Mouse (Mus musculus) heart, postnatal 0 days (tissue): ENCODE measurements around the gene Ndufb10. TPM values are rescaled to one million over a fixed set of nuclear protein-coding genes. Genes with fewer than 3 reads are reported as not detected.

Source experiments
- ATAC-seq: fragments of 200-750 bp; cut with Nextera tagmentation; 2 replicates; pipeline ENCODE4 v1.8.0; 2017; ENCODE audit warnings: low read depth, moderate number of reproducible peaks, moderate library complexity; ENCODE audit not compliant: insufficient read depth
- DNase-seq: peaks from one replicate; pipeline ENCODE4 v3.0.0-alpha.2; 2016; ENCODE audit warnings: low spot score
- H3K27ac ChIP-seq: fragments of 300-500 bp; sonication (generic); 2 replicates; pipeline ENCODE4 v1.5.1; 2014; ENCODE audit warnings: low read depth, mild to moderate bottlenecking
- H3K27me3 ChIP-seq: fragments of 300-500 bp; sonication (generic); 2 replicates; pipeline ENCODE4 v1.6.1; 2014; ENCODE audit warnings: low read length, mixed read lengths; ENCODE audit not compliant: control insufficient read depth, insufficient read depth
- H3K36me3 ChIP-seq: fragments of 300-500 bp; sonication (generic); replicated peaks from 2 replicates; pipeline ENCODE4 v1.6.1; 2014; ENCODE audit warnings: low read length, mixed read lengths; ENCODE audit not compliant: control insufficient read depth, insufficient read depth
- H3K4me1 ChIP-seq: fragments of 300-500 bp; sonication (generic); 2 replicates; pipeline ENCODE4 v1.6.1; 2014; ENCODE audit warnings: antibody characterized with exemption; ENCODE audit not compliant: control insufficient read depth, insufficient read depth
- H3K4me2 ChIP-seq: fragments of 300-500 bp; sonication (generic); 2 replicates; pipeline ENCODE4 v1.6.1; 2014; ENCODE audit warnings: low read depth, mild to moderate bottlenecking, low read length, moderate library complexity
- H3K4me3 ChIP-seq: fragments of 300-500 bp; sonication (generic); 2 replicates; pipeline ENCODE4 v1.5.1; 2014; ENCODE audit warnings: low read depth, low read length
- H3K9ac ChIP-seq: fragments of 300-500 bp; sonication (generic); replicated peaks from 2 replicates; pipeline ENCODE4 v1.6.1; 2014; ENCODE audit warnings: low read depth, low read length, mixed read lengths
- H3K9me3 ChIP-seq: fragments of 300-500 bp; sonication (generic); replicated peaks from 2 replicates; pipeline ENCODE4 v1.6.1; 2016; ENCODE audit warnings: low read length; ENCODE audit not compliant: control insufficient read depth
- CTCF ChIP-seq: IDR thresholded peaks from 2 replicates; pipeline ENCODE4 v1.5.1; 2016; ENCODE audit warnings: antibody characterized with exemption, control low read depth, low read depth
- EP300 ChIP-seq: IDR thresholded peaks from 2 replicates; pipeline ENCODE4 v1.6.1; 2016; ENCODE audit warnings: antibody characterized with exemption, low read depth
- WGBS: fragments of 180-500 bp; shearing (Covaris S2); extraction: QIAGEN DNeasy Blood & Tissue Kit; methylation state at CpG from one replicate; pipeline ENCODE4 v1.1.7; 2014; 5-methylcytosine and 5-hydroxymethylcytosine counted together
- polyA plus RNA-seq: library from polyadenylated mRNA; unstranded; fragments of >200 nt; fragmentation: Nextera tagmentation; extraction: Ambion mirVana; gene quantifications from 2 replicates; pipeline ENCODE4 v1.2.1, GENCODE M21; 2015
- total RNA-seq: library from RNA; depleted of rRNA; stranded (reverse); fragments of >200 nt; gene quantifications from 2 replicates; pipeline ENCODE4 v1.2.3, GENCODE M21; 2014; ENCODE audit warnings: low replicate concordance

The Ndufb10 gene
- total and polyA plus RNA-seq, 2 experiments from 2014 or later, result 667 to 1,293 TPM

DNA sequence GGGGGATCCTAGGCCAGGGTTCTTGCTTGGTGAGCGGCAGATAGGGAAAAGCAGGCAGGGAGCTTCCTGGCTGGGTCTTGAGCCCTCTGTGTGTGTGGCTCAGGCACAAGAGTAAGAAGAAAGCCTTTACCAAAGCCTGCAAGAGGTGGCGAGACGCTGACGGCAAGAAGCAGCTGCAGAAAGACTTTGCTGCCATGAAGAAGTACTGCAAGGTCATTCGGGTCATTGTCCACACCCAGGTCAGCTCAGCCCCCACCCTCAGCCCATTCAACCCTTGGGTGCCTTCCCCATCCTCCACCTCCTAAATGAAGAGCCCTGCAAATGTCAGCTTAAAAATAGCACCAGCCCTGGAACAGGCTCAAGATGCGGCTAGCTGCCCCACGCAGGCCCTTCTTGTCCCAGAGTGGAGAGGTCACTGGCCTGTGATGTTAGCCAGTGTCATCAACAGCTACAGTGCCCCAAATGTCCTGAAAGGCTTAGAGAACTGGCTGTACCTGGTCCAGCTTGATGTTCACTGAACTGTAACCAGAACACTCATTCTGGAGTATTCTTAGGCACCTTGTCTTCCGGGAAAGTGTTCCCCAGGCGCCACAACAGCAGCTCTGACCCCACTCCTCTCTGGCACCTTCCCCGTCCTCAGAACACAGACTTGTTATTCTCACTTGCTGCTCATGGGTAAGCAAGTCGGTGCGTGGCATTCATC lies 8.1 kb upstream of the Ndufb10 start:
- TF ChIP-seq CTCF (no peak), EP300 (no peak)
- Histone ChIP-seq H3K4me1 (peaks cover 39% of the 10 kb centered on the region), H3K36me3 (no peaks in the 10 kb centered on the region), H3K27ac (peak overlapping the region; percentile 97), H3K4me3 (no peak overlapping the region), H3K4me2 (peak overlapping the region; percentile 13; the same call in 1 of the 2 replicates), H3K9me3 (no peaks in the 10 kb centered on the region), H3K27me3 (no peaks in the 10 kb centered on the region), H3K9ac (peak overlapping the region; percentile 43; the same call in 1 of the 2 replicates)
- ATAC-seq, result peak; percentile 47
- WGBS, result 46% methylated on average over 12 of the region's 12 CpGs
- peak; percentile 75 for DNase-seq

DNA sequence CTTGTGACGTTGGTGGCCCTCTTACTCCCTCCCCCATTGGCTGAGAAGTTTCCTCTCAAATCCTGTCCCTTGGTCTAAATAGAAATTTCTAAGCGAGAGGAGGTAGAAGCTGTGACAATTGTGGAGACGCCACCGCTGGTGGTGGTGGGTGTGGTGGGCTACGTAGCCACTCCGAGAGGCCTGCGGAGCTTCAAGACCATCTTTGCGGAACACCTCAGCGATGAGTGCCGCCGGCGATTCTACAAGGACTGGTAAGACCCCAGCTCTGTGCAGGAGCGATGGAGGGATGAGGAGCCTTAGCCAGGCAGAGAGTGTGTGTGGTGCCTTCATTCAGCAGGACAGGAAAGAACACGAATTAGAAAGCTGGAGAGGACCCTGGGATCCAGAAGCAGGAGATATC lies 6.5 kb upstream of the Ndufb10 start:
- Histone ChIP-seq H3K4me3 (no peak overlapping the region), H3K9ac (no peak overlapping the region), H3K27ac (no peak overlapping the region), H3K4me2 (no peak overlapping the region), H3K36me3 (no peaks in the 10 kb centered on the region), H3K9me3 (no peaks in the 10 kb centered on the region), H3K27me3 (no peaks in the 10 kb centered on the region), H3K4me1 (peaks cover 29% of the 10 kb centered on the region)
- no peak for ATAC-seq
- DNase-seq, result no peak
- WGBS, result 86% methylated on average over 14 of the region's 14 CpGs
- no peak for TF ChIP-seq CTCF
- no peak for TF ChIP-seq EP300

DNA sequence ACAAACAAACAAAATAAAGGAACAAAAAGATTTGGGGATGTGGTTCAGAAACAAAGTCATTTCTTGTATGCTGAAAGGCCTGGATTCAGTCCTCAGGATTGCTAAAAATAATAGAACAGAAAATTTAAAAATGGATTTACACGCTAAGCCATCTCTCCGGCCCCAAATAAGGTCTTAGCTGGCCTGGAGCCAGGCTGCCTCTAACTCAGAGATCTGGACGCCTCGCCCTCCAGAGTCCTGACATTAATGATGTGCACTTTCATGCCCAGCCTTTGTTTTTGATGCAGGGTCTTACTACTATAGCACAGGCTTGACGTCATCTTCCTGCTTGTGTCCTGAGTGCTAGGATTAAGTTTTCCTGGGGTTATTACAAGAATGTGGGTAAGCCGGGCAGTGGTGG lies 4.8 kb upstream of the Ndufb10 start:
- no peak overlapping the region for H3K27ac ChIP-seq
- peak; percentile 52 for DNase-seq
- TF ChIP-seq EP300 (no peak), CTCF (no peak)
- no peak overlapping the region for H3K9ac ChIP-seq
- H3K27me3 ChIP-seq, result no peaks in the 10 kb centered on the region
- H3K4me2 ChIP-seq, result no peak overlapping the region
- no peaks in the 10 kb centered on the region for H3K36me3 ChIP-seq
- 35% methylated on average over 6 of the region's 6 CpGs for WGBS
- no peak for ATAC-seq
- H3K4me3 ChIP-seq, result no peak overlapping the region
- H3K4me1 ChIP-seq, result peaks cover 26% of the 10 kb centered on the region
- H3K9me3 ChIP-seq, result no peaks in the 10 kb centered on the region

GRCm38 (mm10) chr17:24728184-24728583 lies 3.9 kb upstream of the Ndufb10 start:
- no peak overlapping the region for H3K4me3 ChIP-seq
- TF ChIP-seq EP300, result no peak
- TF ChIP-seq CTCF, result no peak
- H3K4me1 ChIP-seq, result peaks cover 24% of the 10 kb centered on the region
- DNase-seq, result no peak
- H3K27ac ChIP-seq, result no peak overlapping the region
- H3K27me3 ChIP-seq, result no peaks in the 10 kb centered on the region
- no peaks in the 10 kb centered on the region for H3K9me3 ChIP-seq
- H3K36me3 ChIP-seq, result no peaks in the 10 kb centered on the region
- H3K4me2 ChIP-seq, result no peak overlapping the region
- ATAC-seq, result no peak
- no peak overlapping the region for H3K9ac ChIP-seq
- WGBS, result 63% methylated on average over 17 of the region's 17 CpGs

DNA sequence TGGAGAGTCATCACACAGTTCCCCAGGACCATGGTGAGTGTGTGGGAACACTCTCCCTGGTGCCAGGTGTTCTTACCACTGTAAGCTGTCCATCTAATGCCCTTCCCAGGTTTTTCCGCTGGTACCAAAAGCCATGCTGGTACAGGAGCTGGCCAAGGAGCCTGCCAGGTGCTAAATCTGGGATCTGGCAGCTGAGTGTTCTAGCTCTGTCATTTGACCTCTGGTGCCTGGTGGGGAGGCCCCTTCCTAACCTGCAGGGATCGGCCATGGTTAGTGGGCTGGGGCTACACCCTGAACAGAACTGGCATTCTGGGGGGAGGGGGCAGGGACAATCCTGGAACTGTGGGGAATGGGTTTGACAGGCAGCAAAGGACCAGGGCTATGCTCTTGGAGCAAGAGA lies 3.3 kb upstream of the Ndufb10 start, which contains the start of gene Rpl3l:
TSS of gene Rpl3l (plus strand) at position 203 of the 400 bp plus-strand sequence.
- WGBS, result 54% methylated on average over 2 of the region's 2 CpGs
- Histone ChIP-seq H3K4me2 (no peak within 1 kb of the TSS), H3K27ac (no peak within 1 kb of the TSS), H3K9me3 (no peaks in the 10 kb centered on the region), H3K27me3 (no peaks in the 10 kb centered on the region), H3K4me3 (no peak within 1 kb of the TSS), H3K4me1 (peaks cover 23% of the 10 kb centered on the region), H3K36me3 (peaks cover under 1% of the 10 kb centered on the region; the same call in 1 of the 2 replicates), H3K9ac (no peak within 1 kb of the TSS)
- TF ChIP-seq CTCF (no peak), EP300 (no peak)
- ATAC-seq (no peak), DNase-seq (no peak)
